ENCODE assay signal across 8 mouse cellular contexts in the genomic region with DNA sequence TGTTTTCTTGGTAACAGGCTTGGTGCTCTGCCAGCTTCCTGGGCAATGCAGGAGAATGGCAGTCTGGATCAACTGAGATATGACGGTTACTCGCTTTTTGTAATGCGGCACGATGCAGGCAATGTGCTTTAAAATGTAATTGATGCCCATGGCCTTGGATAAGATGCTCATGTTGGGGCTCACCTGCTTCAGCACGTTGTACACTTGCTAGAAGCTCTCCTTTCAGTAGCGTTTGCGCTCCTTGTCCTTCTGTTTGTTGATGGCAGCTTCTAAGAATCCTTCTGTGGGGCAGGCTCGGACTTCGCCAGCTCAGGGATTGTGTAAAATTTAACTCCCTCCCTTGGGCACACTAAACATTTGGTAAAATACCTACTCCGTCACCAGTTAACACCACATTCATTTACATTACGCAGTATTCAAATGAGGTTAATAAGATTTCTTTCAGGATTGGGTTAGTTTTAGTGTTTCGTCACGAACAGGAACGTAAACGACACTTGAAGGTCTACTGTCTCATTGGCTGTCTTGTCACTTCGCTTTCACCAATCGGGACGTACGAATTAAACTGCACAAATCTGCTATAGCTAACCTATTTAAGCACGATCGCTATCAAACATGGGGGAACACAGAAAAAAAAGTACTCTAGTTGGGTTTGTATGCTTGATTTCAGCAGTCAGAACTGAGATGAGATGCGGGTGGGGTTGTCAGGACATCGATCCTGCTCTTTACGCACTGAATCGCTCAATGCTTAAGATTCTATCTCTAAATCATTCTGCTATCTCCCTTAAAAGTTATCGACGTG. TPM values are rescaled to one million over a fixed set of nuclear protein-coding genes. Genes with fewer than 3 reads are reported as not detected.
DNase-seq lines count a peak whose midpoint lies in the region; ATAC-seq lines count a peak whose summit lies in the region.

Gene Hist1h2be, minus strand, starts transcription at position 392 of the 799 bp plus-strand sequence.

- H3K4me3 ChIP-seq in hindbrain, embryonic 14.5 days (replicated peaks; ENCODE audit: low read length): peak within 1 kb of the TSS; percentile 53

- H3K27ac ChIP-seq in hindbrain, embryonic 14.5 days: peak within 1 kb of the TSS; percentile 94

- peak within 1 kb of the TSS; percentile 81 for H3K9ac ChIP-seq in hindbrain, embryonic 14.5 days

- peaks cover 15% of the 10 kb centered on the region for H3K4me1 ChIP-seq in hindbrain, embryonic 14.5 days (replicated peaks; ENCODE audit: control insufficient read depth, insufficient read depth, low read length)

- no peaks in the 10 kb centered on the region for H3K36me3 ChIP-seq in hindbrain, embryonic 14.5 days (replicated peaks; ENCODE audit: control insufficient read depth, insufficient read depth)

- no peaks in the 10 kb centered on the region for H3K27me3 ChIP-seq in hindbrain, embryonic 14.5 days (ENCODE audit: control insufficient read depth, insufficient read depth, low read length)

- DNase-seq in ZHBTc4 (ENCODE audit: low read depth, low spot score): peak; percentile 88
- DNase-seq in cerebellum, postnatal 36 days: peak; percentile 65 to 74
- peak; percentile 76 to 83 for DNase-seq in frontal cortex, postnatal 36 days (ENCODE audit: low spot score in 2 of 2)
- DNase-seq in hindbrain, embryonic 14.5 days (ENCODE audit: low spot score): peak; percentile 90
- peak; percentile 61 to 69 for DNase-seq in layer of hippocampus, postnatal 25 days (ENCODE audit: extremely low spot score in 1 of 2, low spot score in 1 of 2)
- DNase-seq in lung, postnatal 14 days: peak; percentile 69
- DNase-seq in ovary, postnatal 36 days (ENCODE audit: low spot score): peak; percentile 48
- peak; percentile 65 for DNase-seq in thymus, postnatal 14 days

- H3K4me2 ChIP-seq in hindbrain, embryonic 14.5 days (replicated peaks): peak within 1 kb of the TSS; percentile 100

- WGBS in hindbrain, embryonic 14.5 days: under 1% methylated on average over 27 of the region's 27 CpGs

- no peaks in the 10 kb centered on the region for H3K9me3 ChIP-seq in hindbrain, embryonic 14.5 days (ENCODE audit: control insufficient read depth, low read length)

- ATAC-seq in hindbrain, embryonic 14.5 days (ENCODE audit: low FRiP score): peak; percentile 91

RNA-seq across cellular contexts. Expression of gene Hist1h2be, which starts in this region (rescaled TPM):
- 0.52 and 1.0 TPM in 2 replicates for polyA plus RNA-seq in hindbrain, embryonic 14.5 days (2014; fragmentation: Nextera tagmentation; extraction: Ambion mirVana)
- 1 to 10 TPM; 7.1 to 8.3 TPM for total RNA-seq in layer of hippocampus, postnatal 25 days (2021)

Comparison
In these comparisons a context has a peak if more than half of its experiments do, and no peak if none do; other contexts are left out.
1. Peak in every context shown above with its lines: DNase-seq, ATAC-seq, H3K4me3 ChIP-seq and H3K27ac ChIP-seq.